Mouse (Mus musculus) CD4-positive helper T cell, adult 2 months (primary cell): ENCODE results near the gene Sowaha.
A peak's percentile ranks its signal among the peaks of the same experiment; 100 is the strongest.

Experiments used
- DNase-seq: peaks from one replicate; pipeline ENCODE4 v3.0.0-alpha.2; 2012; ENCODE audit warnings: low read depth, missing footprints, low spot score

Gene Sowaha

DNA sequence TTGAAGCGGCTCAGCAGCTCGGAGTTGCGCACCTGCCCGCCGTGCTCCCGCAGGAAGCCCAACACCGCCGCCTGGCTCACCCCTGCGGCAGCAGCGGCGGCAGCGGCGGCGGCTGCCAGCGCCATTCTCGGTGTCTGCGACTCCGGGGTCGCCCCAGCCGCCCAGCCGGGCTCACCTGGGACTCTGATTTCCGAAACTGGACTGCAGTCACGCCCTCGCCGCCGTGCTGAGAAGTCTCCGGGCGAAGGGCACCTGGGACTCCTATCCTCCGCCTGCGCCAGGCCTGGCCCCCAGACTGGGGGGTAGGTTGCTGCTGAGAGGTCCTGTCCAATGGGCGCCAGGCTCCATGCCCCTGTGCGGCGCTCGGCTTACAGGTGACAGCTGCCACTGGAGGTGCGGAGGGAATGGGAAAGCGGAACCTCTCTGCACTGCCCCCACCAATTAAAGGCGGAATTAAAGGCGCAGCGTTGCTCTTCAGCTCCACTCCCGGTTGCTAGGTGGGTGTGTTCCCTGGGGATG, at the start of gene Sowaha, which contains the start of gene Gm9945:
Gene Sowaha, minus strand, starts transcription at position 492 of the 519 bp plus-strand sequence.
Gene Gm9945, plus strand, starts transcription at position 384 of the 519 bp plus-strand sequence.
- peak; percentile 17 for DNase-seq

DNA sequence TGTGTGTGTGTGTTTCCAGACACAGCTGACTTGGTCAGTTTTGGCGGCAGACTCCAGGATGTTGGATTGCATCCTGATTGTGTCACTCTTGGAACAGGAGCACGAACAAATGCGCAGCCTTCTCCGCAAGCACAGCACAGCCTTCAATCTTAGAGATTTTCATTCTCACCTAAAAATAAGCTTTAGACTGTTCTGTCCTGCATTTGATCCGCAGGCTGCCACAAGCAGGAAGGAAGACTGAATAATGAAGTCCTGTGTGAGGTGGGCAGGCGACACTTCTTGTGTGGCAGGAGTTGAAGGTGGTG, 49.1 kb upstream of the Sowaha start:
- DNase-seq: no peak

- no peak for DNase-seq
Measured at GRCm38 (mm10) chr11:53528397-53529252, 48.6 kb upstream of the Sowaha start.

DNA sequence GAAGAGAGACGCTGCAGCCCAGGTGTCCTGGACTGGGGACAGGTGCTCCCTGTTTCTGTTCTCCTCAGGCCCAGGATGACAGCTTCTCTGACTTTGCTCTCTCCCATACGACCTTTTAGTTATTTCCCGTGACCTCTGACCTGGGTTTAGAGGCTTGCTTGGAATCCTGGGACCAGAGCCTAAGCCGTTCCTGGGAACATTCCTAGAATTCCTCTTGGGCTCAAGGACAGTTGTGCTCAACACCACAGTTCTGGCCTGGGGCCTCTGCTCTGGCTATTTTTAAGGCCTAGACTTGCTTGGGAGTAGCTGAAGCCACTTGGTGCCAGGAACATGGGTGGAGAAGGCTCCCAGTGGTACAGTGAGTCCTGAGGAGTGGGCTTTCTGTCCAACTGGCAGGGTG, 45.4 kb upstream of the Sowaha start:
- DNase-seq: no peak

GRCm38 (mm10) chr11:53524905-53525304, 44.8 kb upstream of the Sowaha start:
- DNase-seq: no peak

GRCm38 (mm10) chr11:53523545-53524405, 43.7 kb upstream of the Sowaha start:
- no peak for DNase-seq

DNA sequence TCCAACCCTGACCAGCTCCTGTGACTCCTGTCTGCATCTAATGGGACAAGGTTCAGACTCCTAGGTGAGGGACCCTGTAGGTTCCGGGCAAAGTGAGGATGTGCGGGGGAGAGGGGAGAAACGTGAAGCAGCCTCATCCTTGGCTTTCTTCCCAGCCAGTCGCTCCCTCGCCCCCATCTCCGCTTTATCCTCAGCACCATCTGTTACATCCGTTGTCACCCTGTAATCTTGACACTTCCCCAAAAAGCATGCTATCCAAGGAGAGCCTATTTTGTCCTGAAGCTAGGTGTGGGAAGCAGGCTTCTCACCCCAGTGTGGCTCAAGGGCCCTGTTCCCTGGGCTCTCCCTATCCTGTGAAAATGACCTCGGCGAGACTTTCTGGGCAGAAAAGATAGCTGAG, 42.9 kb upstream of the Sowaha start:
- DNase-seq: no peak

GRCm38 (mm10) chr11:53522362-53522761, 42.3 kb upstream of the Sowaha start:
- no peak for DNase-seq

- no peak for DNase-seq
Measured at GRCm38 (mm10) chr11:53521821-53522131, 41.7 kb upstream of the Sowaha start.

DNA sequence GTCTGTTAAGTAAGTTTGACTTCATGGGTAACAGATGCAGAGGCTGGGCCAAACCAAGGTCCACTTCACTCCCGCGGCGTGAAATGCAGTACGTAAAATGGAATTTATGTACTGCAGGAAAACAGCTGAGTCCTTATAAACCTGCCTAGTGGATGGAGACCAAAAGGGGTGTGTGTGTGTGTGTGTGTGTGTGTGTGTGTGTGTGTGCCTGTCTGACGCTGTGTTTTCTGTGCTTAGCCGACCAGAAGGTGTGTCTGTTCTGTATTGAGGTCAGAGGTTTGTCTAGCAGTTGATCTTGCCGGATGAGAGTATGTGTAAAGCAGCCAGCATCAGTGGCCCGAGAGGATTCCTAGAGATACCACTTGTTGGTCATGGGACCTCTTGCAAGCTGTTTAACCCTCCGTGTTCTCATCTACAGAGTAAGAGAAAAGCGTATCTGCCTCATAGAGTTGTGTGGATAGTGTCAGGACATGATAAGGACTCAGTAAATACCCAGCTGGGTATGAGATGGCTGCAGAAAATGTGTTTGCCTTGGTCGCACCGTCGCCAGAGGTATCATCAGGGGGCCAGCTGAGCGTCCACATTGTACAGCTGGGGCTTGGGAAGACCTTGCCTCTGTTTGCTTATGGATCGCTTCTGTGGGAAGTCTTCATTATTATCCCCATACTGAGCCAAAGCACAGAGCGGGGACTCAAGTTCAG, 41.2 kb upstream of the Sowaha start:
- no peak for DNase-seq

DNA sequence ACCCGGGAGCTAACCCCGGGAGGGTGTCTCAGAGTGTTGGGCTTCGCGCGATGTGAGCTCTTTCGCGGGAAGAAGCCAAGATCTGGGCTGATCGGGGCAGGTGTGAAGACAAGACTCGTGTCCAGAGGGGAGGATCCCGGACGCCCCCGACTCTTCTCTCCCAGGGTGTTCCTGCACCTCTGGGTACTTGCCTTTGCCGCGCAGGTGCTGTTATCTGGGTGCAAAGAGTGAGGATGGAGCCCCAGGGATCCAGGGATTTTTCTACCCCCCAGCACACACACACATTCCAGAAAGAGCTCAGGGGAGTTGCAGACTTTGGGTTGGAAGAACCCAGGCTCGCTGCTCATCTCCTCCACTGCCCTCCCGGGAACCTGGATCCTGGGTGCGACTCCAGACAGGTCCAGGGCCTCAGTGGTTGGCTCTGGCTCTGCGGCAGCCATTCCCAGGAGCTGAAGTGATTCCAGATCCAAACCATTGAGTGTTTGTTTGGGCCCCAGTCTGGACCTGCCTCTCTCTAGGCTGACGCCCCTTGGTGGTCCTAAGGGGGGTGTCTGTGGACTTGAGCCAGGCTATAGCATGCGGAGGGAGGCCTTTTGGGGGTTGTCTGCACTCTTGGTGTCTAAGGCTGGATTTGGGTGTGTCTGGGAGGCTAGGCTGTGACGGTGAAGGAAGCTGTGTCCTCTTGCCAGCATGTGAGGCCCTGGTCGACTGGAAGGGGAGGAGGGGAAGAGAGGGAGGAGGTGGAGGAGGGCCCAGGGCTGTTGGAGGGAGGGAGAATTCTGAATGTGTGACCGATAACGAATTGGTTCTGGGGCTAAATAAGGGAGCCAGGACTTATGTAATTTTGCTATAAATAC, 40.3 kb upstream of the Sowaha start:
- DNase-seq: no peak

- peak; percentile 69 for DNase-seq
Measured at GRCm38 (mm10) chr11:53519207-53520121, 39.4 kb upstream of the Sowaha start, which contains the start of gene Sept8. Gene Sept8, plus strand, starts transcription at chr11:53519257.

GRCm38 (mm10) chr11:53518759-53519158, 38.7 kb upstream of the Sowaha start:
- DNase-seq: peak; percentile 29

- DNase-seq: peak; percentile 61
Measured at GRCm38 (mm10) chr11:53516775-53517627, 36.9 kb upstream of the Sowaha start.

GRCm38 (mm10) chr11:53510351-53510750, 30.3 kb upstream of the Sowaha start:
- no peak for DNase-seq

DNA sequence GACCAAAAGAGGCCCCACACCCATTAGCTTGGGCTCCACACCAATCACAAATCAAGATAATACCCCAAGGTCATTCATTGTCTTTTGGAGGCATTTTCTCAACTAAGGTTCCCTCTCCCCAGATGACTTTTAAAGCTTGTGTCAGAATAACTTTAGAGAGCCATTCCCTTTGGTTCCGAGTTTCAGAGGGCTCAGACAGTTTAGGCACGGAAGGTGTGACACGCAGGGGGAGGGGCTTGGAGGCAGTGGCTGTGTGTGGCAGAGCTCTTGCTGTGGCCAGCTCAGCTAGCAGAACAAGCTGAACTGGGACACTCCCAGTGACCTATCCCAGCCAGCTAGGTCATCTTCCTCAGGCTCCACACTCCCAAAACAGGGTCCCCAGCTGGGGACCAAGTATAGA, 28.5 kb upstream of the Sowaha start:
- no peak for DNase-seq

DNA sequence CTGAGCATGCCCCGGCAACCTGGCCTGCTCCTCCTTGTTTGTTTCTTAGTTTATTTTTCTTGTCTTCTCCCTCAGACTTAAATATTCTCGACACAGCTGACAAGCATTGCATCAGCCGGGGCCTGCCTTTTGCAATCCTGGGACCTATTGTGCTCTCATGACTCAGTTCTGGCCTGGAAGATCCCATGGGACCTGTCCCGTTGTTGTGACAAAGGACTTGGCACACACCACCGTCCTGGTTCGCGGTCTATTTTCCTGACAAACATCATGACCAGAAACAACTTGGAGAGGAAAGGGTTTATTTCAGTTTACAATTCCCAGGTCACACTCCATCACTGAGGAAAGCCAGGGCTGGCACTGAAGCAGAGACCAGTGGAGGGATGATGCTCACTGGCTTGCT, 28.1 kb upstream of the Sowaha start:
- no peak for DNase-seq

GRCm38 (mm10) chr11:53507098-53507805, 27.2 kb upstream of the Sowaha start:
- DNase-seq: no peak
